Mouse (Mus musculus): ENCODE results near the gene Fmnl1.

Gene Fmnl1

DNA sequence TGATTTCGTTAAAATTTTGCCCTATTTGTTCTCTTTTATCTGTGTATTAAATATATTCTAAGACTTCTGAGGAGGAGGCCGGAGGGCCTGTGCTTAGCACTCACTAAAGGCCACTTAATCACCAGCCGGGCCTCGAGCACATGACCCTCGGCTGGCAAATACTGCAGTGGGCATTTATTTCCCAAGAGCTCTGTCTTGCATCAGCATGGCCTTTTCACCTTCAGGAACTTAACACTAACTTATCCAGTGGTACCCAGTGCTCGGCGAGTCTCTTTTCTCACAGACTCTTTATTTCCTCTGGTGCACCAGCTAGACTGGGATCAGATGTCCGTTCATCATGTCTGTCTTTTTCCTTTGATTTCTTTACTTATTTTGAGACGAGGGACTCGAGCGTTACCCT is 10.2 kb upstream of the Fmnl1 start:
- DNase-seq (ENCODE audit: low spot score in 2 of 2) = no peak

DNA sequence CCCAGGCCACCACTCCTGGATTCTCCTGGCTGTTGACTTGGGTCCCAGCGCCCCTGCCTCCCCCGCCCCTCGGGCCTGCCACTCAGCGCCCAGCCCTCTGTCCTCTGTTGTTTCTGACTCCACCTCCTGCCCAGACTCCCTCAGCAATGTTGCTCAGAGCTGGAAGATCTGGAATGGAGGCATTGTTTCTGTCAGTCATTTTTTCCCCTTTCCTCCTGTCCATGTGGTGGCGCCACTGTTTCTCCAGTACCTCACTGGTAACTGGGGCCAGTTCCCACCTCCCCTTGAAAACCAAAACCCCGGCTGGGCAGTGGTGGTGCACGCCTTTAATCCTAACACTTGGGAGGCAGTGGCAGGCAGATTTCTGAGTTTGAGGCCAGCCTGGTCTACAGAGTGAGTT is 9.5 kb upstream of the Fmnl1 start:
- no peak for DNase-seq (ENCODE audit: low spot score in 2 of 2)

DNA sequence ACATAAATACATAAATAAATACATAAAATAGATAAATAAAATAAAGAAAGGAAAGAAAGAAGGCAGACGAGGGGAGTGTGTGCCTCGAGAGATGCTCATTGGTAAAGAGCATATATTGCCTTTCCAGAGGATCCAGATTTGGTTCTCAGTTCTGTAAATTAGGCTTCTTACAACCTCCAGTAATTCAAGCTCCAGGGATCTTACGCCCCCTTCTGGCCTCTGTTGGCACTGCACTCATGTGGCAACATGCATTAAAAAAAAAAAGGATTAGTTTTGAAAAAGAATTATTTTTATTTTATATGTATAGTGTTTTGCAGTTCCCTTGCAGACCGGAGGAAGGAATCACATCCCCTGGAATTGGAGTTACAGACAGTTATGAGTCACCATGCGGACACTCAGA is 8.8 kb upstream of the Fmnl1 start:
- no peak for DNase-seq (ENCODE audit: low spot score in 2 of 2)

DNA sequence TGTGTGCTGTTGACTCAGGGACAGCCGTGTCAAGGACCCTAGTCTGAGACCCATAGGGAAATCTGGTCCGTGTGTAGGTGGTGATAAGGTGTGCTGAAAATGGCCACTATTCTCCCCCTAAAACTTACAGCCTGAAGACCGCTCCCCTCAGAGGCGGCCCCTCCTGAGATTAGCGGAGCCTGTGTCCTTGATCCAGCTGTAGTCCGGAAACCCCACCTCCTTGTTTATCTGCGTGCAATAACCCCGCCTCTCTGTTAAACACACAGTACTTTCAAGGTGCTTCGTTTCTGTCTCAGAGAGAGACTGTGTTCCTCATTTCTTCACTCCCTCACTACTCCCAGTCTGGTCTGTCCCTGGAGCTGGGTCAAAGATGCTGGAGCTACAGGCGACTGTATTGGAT is 6.5 kb upstream of the Fmnl1 start:
- no peak for DNase-seq (ENCODE audit: low spot score in 2 of 2)

DNA sequence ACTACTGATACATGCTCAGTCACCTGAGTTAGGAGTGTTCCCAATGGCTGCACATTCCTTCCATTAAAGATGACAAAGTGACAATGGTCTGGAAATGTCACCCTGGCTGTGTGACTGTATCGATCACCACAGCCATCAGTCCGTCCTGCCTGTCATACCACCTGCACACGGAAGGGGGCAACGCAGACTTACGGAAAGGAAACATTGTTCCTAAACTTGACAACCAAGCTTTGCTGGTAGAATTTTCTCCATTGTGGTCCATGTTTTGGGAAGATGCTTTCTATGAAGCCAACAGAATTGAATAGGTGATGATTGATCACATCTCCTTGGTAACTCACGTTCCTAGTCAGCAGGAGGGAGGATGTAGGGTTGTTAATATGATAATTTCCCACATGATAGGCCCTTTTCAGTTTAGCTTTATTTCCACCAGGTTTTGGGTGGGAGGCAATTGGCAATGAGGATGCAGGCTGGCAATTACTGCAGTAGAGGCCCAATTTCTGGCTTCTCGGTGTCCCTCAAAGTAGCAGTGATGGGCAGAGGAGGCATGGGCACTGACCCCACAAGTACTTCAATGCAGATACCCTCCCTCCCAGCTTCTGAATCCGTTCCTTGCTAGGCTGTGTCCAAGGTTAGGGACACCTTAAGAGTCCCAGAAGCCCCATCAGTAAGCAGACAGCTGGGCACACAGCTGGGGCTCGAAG is 2.1 kb upstream of the Fmnl1 start:
- DNase-seq (ENCODE audit: low spot score in 2 of 2) = peak in 1 of 2 experiments; percentile 62

- DNase-seq (ENCODE audit: low spot score in 2 of 2) = no peak
Measured at GRCm38 (mm10) chr11:103169664-103170063, 1.2 kb upstream of the Fmnl1 start.

DNA sequence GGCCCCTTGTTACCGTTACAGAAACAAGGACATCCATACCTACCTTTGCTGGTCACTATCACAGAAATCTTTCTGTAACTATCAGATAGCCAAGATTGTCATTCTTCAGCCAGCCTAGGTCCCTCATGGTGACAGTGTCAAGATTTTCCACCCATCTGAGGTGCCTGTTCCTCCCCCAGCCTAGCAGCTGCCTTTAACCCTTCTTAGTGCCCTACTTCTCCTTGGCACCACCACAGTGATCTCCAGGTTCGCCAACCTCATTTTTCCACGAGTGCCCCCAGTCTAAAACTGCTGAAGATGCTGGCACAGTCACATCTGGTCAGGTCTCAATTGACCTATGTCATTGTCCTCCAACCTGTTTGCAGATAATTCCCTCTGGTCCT is 805 bp upstream of the Fmnl1 start:
- no peak for DNase-seq (ENCODE audit: low spot score in 2 of 2)

DNA sequence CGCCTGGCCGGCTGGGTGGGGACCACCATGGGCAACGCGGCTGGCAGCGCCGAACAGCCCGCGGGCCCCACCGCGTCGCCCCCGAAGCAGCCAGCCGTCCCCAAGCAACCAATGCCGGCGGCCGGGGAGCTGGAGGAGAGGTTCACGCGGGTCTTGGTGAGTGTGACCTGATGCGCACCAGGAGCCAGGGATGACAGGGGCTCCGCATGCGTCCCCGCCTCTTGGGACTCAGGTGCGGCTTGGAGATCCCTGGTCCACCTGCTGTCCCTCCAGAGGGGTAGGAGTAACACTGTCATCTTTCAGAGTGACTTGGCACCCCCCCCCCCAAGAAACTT is 346 bp downstream of the Fmnl1 start:
- no peak for DNase-seq (ENCODE audit: low spot score in 2 of 2)

GRCm38 (mm10) chr11:103171703-103172391 is 940 bp downstream of the Fmnl1 start:
- DNase-seq (ENCODE audit: low spot score in 2 of 2) = no peak

DNA sequence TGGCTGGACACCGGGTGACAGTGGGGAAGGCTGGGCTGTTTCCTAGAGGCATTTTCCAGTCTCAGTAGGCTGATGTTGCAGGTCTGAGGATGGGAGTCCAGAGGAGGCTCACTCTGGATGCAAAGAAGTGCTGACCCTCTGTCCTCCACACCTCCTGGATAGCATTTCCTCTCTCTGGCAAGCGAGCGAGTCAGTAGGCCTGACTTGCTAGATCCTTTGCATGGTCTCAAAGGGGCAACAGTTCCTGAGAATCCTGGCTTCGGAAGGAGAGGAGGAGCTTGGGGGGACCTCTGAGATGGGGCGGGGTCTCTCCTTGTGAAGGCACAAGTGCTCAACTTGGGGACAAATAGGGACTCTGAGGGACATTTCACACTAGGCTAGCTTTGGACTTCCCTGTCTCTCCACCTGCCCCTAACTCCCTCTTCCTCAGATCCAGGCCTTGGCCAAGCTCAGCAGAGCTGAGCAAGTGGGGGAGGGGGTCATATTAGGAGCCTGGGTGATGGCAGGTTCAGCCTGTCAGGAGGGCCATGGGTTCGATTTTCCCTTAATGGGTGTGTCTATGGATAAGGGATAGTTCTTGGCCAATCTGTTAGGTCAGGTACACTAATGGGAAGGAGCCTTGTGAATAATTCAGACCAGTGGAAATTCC is 1.6 kb downstream of the Fmnl1 start:
- DNase-seq (ENCODE audit: low spot score in 2 of 2) = no peak

DNA sequence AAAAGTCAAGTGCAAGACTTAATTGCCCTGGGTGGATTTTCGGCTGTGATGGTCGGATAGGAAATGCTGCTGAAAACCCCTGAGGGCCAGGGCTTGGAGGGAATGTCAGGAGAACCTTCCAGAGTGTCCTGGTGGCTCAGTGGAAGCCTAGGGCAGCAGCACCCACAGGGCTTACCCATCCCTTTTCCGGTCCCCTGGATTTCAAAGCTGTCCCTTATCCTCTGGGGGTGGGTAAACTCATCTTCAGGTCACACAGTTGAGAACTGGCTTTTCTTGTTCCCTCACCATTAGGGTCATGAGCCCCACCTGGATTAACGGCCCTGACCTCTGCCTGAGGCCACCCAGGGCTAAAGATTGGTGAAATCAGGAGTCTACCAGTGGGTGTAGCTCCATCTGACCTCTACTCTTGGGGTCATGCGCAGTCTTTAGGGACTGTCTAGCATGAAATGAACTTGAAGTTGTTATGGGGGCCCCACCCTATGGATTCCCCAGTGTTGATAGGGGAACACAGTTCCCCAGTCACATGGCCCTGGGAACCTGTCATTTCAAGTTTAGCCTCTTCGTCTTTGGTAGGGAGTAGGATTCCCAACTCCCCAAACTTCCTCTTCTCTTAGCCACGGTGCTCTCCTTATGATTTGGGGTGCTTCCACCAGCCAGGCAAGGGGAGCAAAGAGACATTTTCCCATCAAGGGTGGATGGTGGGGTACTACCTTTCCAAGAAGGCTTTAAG is 2.3 kb downstream of the Fmnl1 start:
- no peak for DNase-seq (ENCODE audit: low spot score in 2 of 2)

DNA sequence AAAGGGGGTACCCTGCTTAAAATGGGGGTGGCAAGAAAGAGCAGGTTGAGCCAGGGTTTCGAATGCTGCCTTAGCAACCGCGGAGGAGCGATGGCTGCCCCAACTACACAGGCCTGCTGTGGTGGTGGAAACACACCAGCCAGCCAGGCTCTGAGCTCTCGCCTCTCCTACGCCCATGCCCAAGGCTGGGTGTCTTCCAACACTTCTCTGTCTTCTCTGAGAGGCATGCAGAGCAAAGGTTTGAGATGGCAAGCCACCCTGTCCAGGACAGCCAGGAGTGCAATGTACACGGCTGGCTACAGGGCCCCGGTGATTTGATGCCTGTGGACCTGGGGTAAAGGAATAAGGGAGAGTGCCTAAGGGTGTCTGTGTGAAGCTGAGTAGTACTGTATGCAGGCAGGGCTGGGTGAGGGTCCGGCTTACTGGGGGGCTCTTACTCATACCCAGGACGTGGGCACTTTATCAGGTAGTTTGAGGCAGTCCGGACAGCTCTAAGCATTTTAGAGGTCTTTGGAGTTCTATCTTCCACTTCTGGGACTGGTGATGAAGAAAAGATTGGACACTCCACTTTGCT is 3.0 kb downstream of the Fmnl1 start:
- DNase-seq (ENCODE audit: low spot score in 2 of 2) = no peak

DNA sequence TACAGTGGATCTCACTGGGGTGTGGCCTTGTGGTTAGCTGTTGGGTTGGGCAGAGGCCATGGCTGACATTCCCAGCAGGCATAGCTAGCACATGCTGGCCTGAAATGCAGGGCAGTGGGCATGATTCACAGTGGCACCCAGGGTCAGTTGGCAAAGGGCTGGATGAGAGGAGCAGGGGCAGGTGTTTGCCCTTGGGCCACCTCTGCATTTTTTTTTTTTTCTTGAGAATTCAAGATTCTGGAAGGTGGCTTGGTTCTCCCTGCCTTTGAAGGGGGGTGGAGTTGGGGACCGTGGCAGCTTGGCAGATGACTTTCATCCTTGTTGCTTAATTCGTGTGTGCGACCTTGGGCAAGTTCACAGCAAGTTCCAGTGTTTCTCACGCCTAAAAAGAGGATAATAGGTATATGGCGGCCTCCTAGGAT is 3.5 kb downstream of the Fmnl1 start:
- no peak for DNase-seq (ENCODE audit: low spot score in 2 of 2)

GRCm38 (mm10) chr11:103174891-103175391 is 4.0 kb downstream of the Fmnl1 start:
- DNase-seq (ENCODE audit: low spot score in 2 of 2) = no peak

DNA sequence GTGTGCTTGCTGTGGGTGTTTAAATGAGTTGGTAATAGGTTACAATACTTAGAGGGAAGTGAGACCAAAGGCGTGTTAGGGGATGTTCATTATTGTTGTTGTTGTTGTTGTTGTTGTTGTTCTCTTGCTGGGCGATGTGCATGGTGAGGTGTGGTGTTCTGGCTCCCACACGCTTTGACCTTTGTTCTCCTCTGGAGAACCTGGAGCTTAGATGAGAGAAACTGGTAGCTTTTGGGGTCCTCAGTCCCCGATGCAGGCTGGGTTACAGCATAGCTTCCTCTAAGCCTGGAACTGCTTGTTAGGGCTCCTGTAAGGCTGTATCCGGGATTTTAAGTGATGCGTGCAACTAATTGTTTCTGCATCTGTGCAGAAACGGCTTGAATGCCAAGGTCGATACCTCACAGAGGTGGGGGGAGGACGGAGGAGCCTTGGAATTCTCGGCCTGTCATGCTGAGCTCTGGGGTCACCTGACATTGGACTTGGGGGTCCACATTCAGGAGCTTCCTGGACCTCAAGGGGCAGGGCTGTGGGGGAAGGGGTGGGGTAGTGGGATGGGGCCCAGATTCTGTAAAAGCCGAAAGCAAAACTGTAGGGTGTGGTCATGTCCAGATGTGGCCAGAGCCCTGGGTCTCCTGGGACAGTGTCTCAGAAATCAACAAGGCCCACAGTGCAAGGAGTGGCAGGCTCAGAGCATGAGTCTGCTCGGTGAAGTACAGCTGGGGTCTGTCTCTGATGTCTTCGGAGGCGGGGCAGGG is 5.0 kb downstream of the Fmnl1 start:
- no peak for DNase-seq (ENCODE audit: low spot score in 2 of 2)

- no peak for DNase-seq (ENCODE audit: low spot score in 2 of 2)
Measured at GRCm38 (mm10) chr11:103176510-103176909, 5.6 kb downstream of the Fmnl1 start.

GRCm38 (mm10) chr11:103177216-103177615 is 6.3 kb downstream of the Fmnl1 start:
- no peak for DNase-seq (ENCODE audit: low spot score in 2 of 2)

DNA sequence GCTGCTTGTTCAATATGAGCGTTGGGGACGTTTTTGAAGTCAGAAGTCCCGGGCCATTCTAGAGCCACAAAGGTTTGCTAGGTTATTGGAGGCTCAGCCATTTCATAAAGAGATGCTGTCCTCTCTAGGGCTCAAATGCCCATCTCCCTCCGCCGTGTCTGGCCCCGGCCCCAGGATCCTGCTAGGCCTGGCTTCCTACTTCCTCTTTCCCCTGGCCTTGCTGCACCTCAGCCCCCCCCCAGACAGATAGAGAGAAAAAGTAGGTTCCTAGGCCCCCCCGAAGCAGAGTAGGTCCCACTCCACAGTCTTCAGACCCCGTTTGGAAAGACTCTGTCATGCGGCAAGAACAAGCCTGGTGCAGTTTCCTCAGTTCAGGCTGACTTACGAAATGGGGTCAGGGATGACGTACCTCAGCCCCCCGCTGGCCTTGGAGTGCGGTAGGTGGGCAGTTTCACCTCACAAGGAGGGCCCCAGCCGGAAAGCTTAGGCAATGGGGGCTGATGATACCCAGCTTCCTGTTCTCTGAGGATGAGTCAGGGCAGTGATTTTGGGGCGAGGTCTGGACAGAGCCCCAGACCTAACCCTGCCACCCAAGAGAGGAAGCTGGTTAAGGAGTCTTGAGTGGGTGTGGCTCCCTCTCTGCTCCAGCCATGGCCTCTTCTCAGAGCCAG is 7.0 kb downstream of the Fmnl1 start:
- no peak for DNase-seq (ENCODE audit: low spot score in 2 of 2)

GRCm38 (mm10) chr11:103178748-103179147 is 7.8 kb downstream of the Fmnl1 start:
- no peak for DNase-seq (ENCODE audit: low spot score in 2 of 2)

DNA sequence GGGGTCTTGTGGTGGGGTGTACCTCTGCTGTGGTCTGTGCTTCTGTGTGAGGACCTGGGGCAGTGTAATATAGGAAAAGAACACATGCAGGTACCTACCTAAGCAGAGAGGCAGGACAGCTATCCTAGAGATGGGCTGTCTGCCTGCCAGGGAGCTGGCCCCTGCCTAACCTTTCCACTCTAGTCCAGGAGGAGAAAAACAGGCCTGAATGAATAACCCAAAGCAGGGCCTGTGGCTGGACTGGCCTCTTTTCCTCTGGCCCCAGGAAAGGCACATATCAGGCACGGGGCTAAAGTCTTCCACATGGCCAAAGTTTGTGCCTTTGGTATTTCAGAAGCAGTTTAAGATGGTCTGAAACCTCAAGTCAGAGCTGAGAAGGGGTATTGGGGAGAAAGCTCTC is 9.5 kb downstream of the Fmnl1 start:
- DNase-seq (ENCODE audit: low spot score in 2 of 2) = no peak

DNA sequence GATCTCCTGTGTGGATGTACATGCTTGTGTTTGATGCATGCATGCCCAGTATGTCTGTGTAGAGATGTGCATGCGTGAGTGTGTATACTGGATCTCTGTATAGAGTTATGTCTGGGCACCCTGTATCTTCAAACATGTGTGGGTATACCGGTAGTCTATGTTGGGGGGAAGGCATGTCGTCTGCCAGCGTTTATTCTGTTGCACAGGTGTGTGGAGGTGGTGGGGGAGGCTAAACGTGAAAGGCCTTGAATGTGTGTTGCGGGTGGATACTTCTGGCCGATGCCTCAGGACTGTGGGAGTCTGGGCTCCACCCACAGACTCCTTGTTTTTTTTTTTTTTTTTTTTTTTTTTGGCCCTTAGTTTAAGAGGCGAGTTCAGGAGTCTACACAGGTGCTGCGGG is 10.4 kb downstream of the Fmnl1 start:
- no peak for DNase-seq (ENCODE audit: low spot score in 2 of 2)
